8 mouse cellular contexts compared by ENCODE assay signal in genomic region chr13:97137466-97138400, GRCm38 (mm10). TPM values are rescaled to one million over a fixed set of nuclear protein-coding genes. Genes with fewer than 3 reads are reported as not detected.
DNase-seq lines count a peak whose midpoint lies in the region; ATAC-seq lines count a peak whose summit lies in the region.

Gene Gfm2 (plus strand): TSS chr13:97137937.
Gene Nsa2 (minus strand): TSS chr13:97137937.

- peak within 1 kb of the TSS; percentile 59 for H3K4me2 ChIP-seq in hindbrain, embryonic 11.5 days (replicated peaks; ENCODE audit: low read depth, low read length)

- H3K27me3 ChIP-seq in hindbrain, embryonic 11.5 days (ENCODE audit: control insufficient read depth, insufficient read depth, low read length) = no peaks in the 10 kb centered on the region

- H3K4me1 ChIP-seq in hindbrain, embryonic 11.5 days (replicated peaks; ENCODE audit: control insufficient read depth, insufficient read depth, low read length) = no peaks in the 10 kb centered on the region; the same call in 1 of the 2 replicates

- no peaks in the 10 kb centered on the region for H3K9me3 ChIP-seq in hindbrain, embryonic 11.5 days (ENCODE audit: control insufficient read depth, low read length)

- peak within 1 kb of the TSS; percentile 92 for H3K9ac ChIP-seq in hindbrain, embryonic 11.5 days (ENCODE audit: low read depth, low read length)

- peak within 1 kb of the TSS; percentile 88 for H3K4me3 ChIP-seq in hindbrain, embryonic 11.5 days (ENCODE audit: low read depth, low read length)

- peak within 1 kb of the TSS; percentile 80 for H3K27ac ChIP-seq in hindbrain, embryonic 11.5 days (ENCODE audit: low read depth, low read length)

- ATAC-seq in hindbrain, embryonic 11.5 days (ENCODE audit: low FRiP score) = peak; percentile 96

- 0 out of 2 replicates have a peak, but pooled peaks cover 2% of the 10 kb centered on the region for H3K36me3 ChIP-seq in hindbrain, embryonic 11.5 days (ENCODE audit: control insufficient read depth, insufficient read depth, low read length)

- peak; percentile 90 for DNase-seq in Muller cell, postnatal 12 days (ENCODE audit: inconsistent ontology term)
- peak; percentile 90 for DNase-seq in cerebellum, adult 9-11 months
- DNase-seq in frontal cortex, adult 2 months (ENCODE audit: extremely low spot score in 1 of 2, low spot score in 1 of 2) = peak; percentile 89 to 96
- DNase-seq in hindbrain, embryonic 11.5 days (ENCODE audit: low spot score) = peak; percentile 92
- DNase-seq in layer of hippocampus, postnatal 10 days (ENCODE audit: low spot score in 2 of 2) = peak; percentile 91 to 92
- peak; percentile 93 for DNase-seq in lung, postnatal 10 days
- DNase-seq in ovary, postnatal 36 days (ENCODE audit: low spot score) = peak; percentile 86
- DNase-seq in thymus, postnatal 25 days = peak; percentile 90

- WGBS in hindbrain, embryonic 11.5 days = under 1% methylated on average over 57 of the region's 57 CpGs

RNA-seq across cellular contexts. Expression of gene Gfm2, which starts in this region (rescaled TPM):
- 34.8 and 35.9 TPM in 2 replicates for polyA plus RNA-seq in frontal cortex, adult 2 months (2012; rRNA removed)
- 35.2 and 39.1 TPM in 2 replicates for polyA plus RNA-seq in hindbrain, embryonic 11.5 days (2014; fragmentation: Nextera tagmentation; extraction: Ambion mirVana)
- 10 to 100 TPM; 26.8 to 32.6 TPM for total RNA-seq in layer of hippocampus, postnatal 10 days (2021)

RNA-seq across cellular contexts. Expression of gene Nsa2, which starts in this region (rescaled TPM):
- 53.2 and 65.2 TPM in 2 replicates for polyA plus RNA-seq in frontal cortex, adult 2 months (2012; rRNA removed)
- polyA plus RNA-seq in hindbrain, embryonic 11.5 days (2014; fragmentation: Nextera tagmentation; extraction: Ambion mirVana) = 67.1 and 71.0 TPM in 2 replicates
- 10 to 100 TPM; 74.8 to 77.9 TPM for total RNA-seq in layer of hippocampus, postnatal 10 days (2021)

Comparison
In these comparisons a context has a peak if more than half of its experiments do, and no peak if none do; other contexts are left out.
1. Peak in every context shown above with its lines: DNase-seq, ATAC-seq, H3K4me3 ChIP-seq and H3K27ac ChIP-seq.